Mouse (Mus musculus) kidney, adult 2 months (tissue): Measurements from ENCODE around the gene Rap1a.

ENCODE experiments used
- CTCF ChIP-seq: fragments of 200-500 bp; conservative IDR thresholded peaks from 2 replicates; pipeline ENCODE4 v1.5.1; 2011; ENCODE audit warnings: low read depth, mild to moderate bottlenecking, control low read depth, low read length, moderate library complexity, mixed read lengths; ENCODE audit not compliant: insufficient read depth, insufficient read length
- POLR2A ChIP-seq: fragments of 200-500 bp; IDR thresholded peaks from one replicate; pipeline ENCODE4 v1.6.1; 2011; ENCODE audit warnings: low read depth, low read length, control low read depth

DNA sequence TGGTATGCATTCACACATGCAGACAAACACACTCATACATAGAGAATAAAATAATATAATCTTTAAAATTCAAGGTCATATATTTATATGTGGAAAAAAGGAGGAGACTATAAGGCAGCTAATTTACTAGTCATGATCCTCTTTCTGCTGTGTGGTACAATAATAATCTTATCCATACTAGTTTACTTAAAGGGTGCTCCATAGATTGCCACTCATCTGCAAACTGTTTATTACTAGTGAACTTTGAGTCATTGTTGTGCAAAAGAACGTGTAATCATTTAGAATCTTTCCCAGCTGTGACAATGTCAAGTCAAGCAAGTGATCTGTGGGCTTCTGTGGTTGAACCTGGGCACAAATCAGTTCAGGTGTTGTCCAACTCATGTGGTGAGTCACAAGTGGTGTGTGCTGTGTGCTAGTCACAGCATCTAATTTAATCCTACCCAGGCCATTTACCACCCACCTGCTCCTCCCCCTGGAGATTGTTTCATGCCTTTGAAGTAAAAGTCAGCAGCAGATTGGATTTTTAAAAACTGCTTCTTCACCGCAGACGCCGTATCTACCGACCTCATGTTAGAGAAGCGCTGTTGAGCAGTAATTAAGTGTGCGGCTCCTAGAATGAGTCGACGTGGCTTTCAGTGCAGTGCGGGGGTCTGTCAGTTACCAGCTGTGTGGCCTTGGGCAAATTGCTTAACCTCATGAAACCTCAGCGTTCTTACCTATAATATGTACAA, 5.5 kb upstream of the Rap1a start:
- TF ChIP-seq POLR2A (no peak), CTCF (no peak)
